Mouse (Mus musculus): ENCODE data around the gene Ror2. TPM values are rescaled to one million over a fixed set of nuclear protein-coding genes. Genes with fewer than 3 reads are reported as not detected.

The Ror2 gene
- total RNA-seq, 4 experiments from 2014 or later = 0.22 to 0.48 (median 0.45) TPM

- no peak for DNase-seq (ENCODE audit: low spot score in 2 of 2)
Measured at GRCm38 (mm10) chr13:53195951-53196677, 89.8 kb downstream of the Ror2 start.

- no peak for DNase-seq (ENCODE audit: low spot score in 2 of 2)
Measured at GRCm38 (mm10) chr13:53194306-53194705, 91.6 kb downstream of the Ror2 start.

GRCm38 (mm10) chr13:53193713-53194112 is 92.2 kb downstream of the Ror2 start:
- DNase-seq (ENCODE audit: low spot score in 2 of 2) = no peak

- DNase-seq (ENCODE audit: low spot score in 2 of 2) = no peak
Measured at GRCm38 (mm10) chr13:53192286-53192685, 93.6 kb downstream of the Ror2 start.

- DNase-seq (ENCODE audit: low spot score in 2 of 2) = no peak
Measured at GRCm38 (mm10) chr13:53191657-53192056, 94.3 kb downstream of the Ror2 start.

- no peak for DNase-seq (ENCODE audit: low spot score in 2 of 2)
Measured at GRCm38 (mm10) chr13:53188935-53189334, 97.0 kb downstream of the Ror2 start.

GRCm38 (mm10) chr13:53184858-53185257 is 101.1 kb downstream of the Ror2 start:
- no peak for DNase-seq (ENCODE audit: low spot score in 2 of 2)

GRCm38 (mm10) chr13:53184149-53184548 is 101.8 kb downstream of the Ror2 start:
- no peak for DNase-seq (ENCODE audit: low spot score in 2 of 2)

GRCm38 (mm10) chr13:53183161-53183577 is 102.8 kb downstream of the Ror2 start:
- DNase-seq (ENCODE audit: low spot score in 2 of 2) = no peak

- DNase-seq (ENCODE audit: low spot score in 2 of 2) = no peak
Measured at GRCm38 (mm10) chr13:53178594-53178993, 107.3 kb downstream of the Ror2 start.

- DNase-seq (ENCODE audit: low spot score in 2 of 2) = no peak
Measured at GRCm38 (mm10) chr13:53178171-53178570, 107.8 kb downstream of the Ror2 start.

GRCm38 (mm10) chr13:53177424-53177718 is 108.6 kb downstream of the Ror2 start:
- no peak for DNase-seq (ENCODE audit: low spot score in 2 of 2)

- no peak for DNase-seq (ENCODE audit: low spot score in 2 of 2)
Measured at GRCm38 (mm10) chr13:53176695-53177423, 109.1 kb downstream of the Ror2 start.

- no peak for DNase-seq (ENCODE audit: low spot score in 2 of 2)
Measured at GRCm38 (mm10) chr13:53175041-53175440, 110.9 kb downstream of the Ror2 start.

GRCm38 (mm10) chr13:53163671-53164070 is 122.3 kb downstream of the Ror2 start:
- DNase-seq (ENCODE audit: low spot score in 2 of 2) = no peak

GRCm38 (mm10) chr13:53163060-53163459 is 122.9 kb downstream of the Ror2 start:
- DNase-seq (ENCODE audit: low spot score in 2 of 2) = no peak

GRCm38 (mm10) chr13:53159501-53159900 is 126.4 kb downstream of the Ror2 start:
- DNase-seq (ENCODE audit: low spot score in 2 of 2) = no peak

GRCm38 (mm10) chr13:53158405-53159005 is 127.4 kb downstream of the Ror2 start:
- no peak for DNase-seq (ENCODE audit: low spot score in 2 of 2)

- no peak for DNase-seq (ENCODE audit: low spot score in 2 of 2)
Measured at GRCm38 (mm10) chr13:53156911-53157310, 129.0 kb downstream of the Ror2 start.

GRCm38 (mm10) chr13:53156282-53156681 is 129.6 kb downstream of the Ror2 start:
- no peak for DNase-seq (ENCODE audit: low spot score in 2 of 2)

GRCm38 (mm10) chr13:53145511-53145910 is 140.4 kb downstream of the Ror2 start:
- DNase-seq (ENCODE audit: low spot score in 2 of 2) = no peak

- DNase-seq (ENCODE audit: low spot score in 2 of 2) = no peak
Measured at GRCm38 (mm10) chr13:53143076-53143475, 142.8 kb downstream of the Ror2 start.

GRCm38 (mm10) chr13:53142268-53142667 is 143.7 kb downstream of the Ror2 start:
- no peak for DNase-seq (ENCODE audit: low spot score in 2 of 2)
